Mouse (Mus musculus) lung, postnatal 0 days (tissue): ENCODE data around the gene Tmprss9.

Source experiments
- CTCF ChIP-seq: IDR thresholded peaks from 2 replicates; pipeline ENCODE4 v1.5.1; 2016; ENCODE audit warnings: antibody characterized with exemption, mild to moderate bottlenecking
- EP300 ChIP-seq: IDR thresholded peaks from 2 replicates; pipeline ENCODE4 v1.6.1; 2016; ENCODE audit warnings: antibody characterized with exemption, mild to moderate bottlenecking, control low read depth

- TF ChIP-seq CTCF, result no peak
- peak; percentile 30 for TF ChIP-seq EP300
Measured at GRCm38 (mm10) chr10:80900318-80901247, 28.9 kb downstream of the Tmprss9 start, which contains the start of gene Timm13.
